Mouse (Mus musculus): ENCODE data around the gene Tcp11l2. TPM values are rescaled to one million over a fixed set of nuclear protein-coding genes. Genes with fewer than 3 reads are reported as not detected.
A peak's percentile ranks its signal among the peaks of the same experiment; 100 is the strongest.

Gene Tcp11l2
- polyA plus RNA-seq, 1 experiment: 18.2 TPM

- TF ChIP-seq POLR2A (IDR thresholded peaks at IDR 0.05; ENCODE audit: control insufficient read depth, low read depth, low read length) (no peak), CTCF (IDR thresholded peaks at IDR 0.05; ENCODE audit: control insufficient read depth, insufficient read depth, insufficient replicate concordance, low read depth, low read length) (no peak)
- no peaks in the 10 kb centered on the region for H3K27me3 ChIP-seq (ENCODE audit: control insufficient read depth, insufficient read depth, low read length)
- H3K4me3 ChIP-seq (ENCODE audit: control insufficient read depth, low read depth, low read length): no peak overlapping the region
- peaks cover 13% of the 10 kb centered on the region for H3K4me1 ChIP-seq (ENCODE audit: control insufficient read depth, insufficient read depth, low read length)
- H3K36me3 ChIP-seq (ENCODE audit: control insufficient read depth, insufficient read depth, low read length): no peaks in the 10 kb centered on the region
- no peak overlapping the region for H3K27ac ChIP-seq (ENCODE audit: control insufficient read depth, insufficient read depth, low read depth, low read length)
These were observed 2.6 kb upstream of the Tcp11l2 start for GRCm38 (mm10) chr10:84573671-84574420.

- H3K27me3 ChIP-seq (ENCODE audit: control insufficient read depth, insufficient read depth, low read length): no peaks in the 10 kb centered on the region
- TF ChIP-seq POLR2A (IDR thresholded peaks at IDR 0.05; ENCODE audit: control insufficient read depth, low read depth, low read length) (peak; percentile 38; the same call in 1 of the 2 replicates), CTCF (IDR thresholded peaks at IDR 0.05; ENCODE audit: control insufficient read depth, insufficient read depth, insufficient replicate concordance, low read depth, low read length) (no peak)
- H3K4me1 ChIP-seq (ENCODE audit: control insufficient read depth, insufficient read depth, low read length): peaks cover 13% of the 10 kb centered on the region
- peak overlapping the region; percentile 94 for H3K4me3 ChIP-seq (ENCODE audit: control insufficient read depth, low read depth, low read length)
- H3K27ac ChIP-seq (ENCODE audit: control insufficient read depth, insufficient read depth, low read depth, low read length): peak overlapping the region; percentile 56
- H3K36me3 ChIP-seq (ENCODE audit: control insufficient read depth, insufficient read depth, low read length): no peaks in the 10 kb centered on the region
These were observed 414 bp upstream of the Tcp11l2 start for GRCm38 (mm10) chr10:84576029-84576394.

GRCm38 (mm10) chr10:84577071-84577727 is 773 bp downstream of the Tcp11l2 start:
- TF ChIP-seq CTCF (IDR thresholded peaks at IDR 0.05; ENCODE audit: control insufficient read depth, insufficient read depth, insufficient replicate concordance, low read depth, low read length): 0 out of 2 replicates have a peak, but pooled peaks have one; percentile 7
- peak; percentile 91 for TF ChIP-seq POLR2A (IDR thresholded peaks at IDR 0.05; ENCODE audit: control insufficient read depth, low read depth, low read length)
- peaks cover 9% of the 10 kb centered on the region for H3K4me1 ChIP-seq (ENCODE audit: control insufficient read depth, insufficient read depth, low read length)
- H3K36me3 ChIP-seq (ENCODE audit: control insufficient read depth, insufficient read depth, low read length): no peaks in the 10 kb centered on the region
- H3K4me3 ChIP-seq (ENCODE audit: control insufficient read depth, low read depth, low read length): peak overlapping the region; percentile 94
- H3K27me3 ChIP-seq (ENCODE audit: control insufficient read depth, insufficient read depth, low read length): no peaks in the 10 kb centered on the region
- peak overlapping the region; percentile 96 for H3K27ac ChIP-seq (ENCODE audit: control insufficient read depth, insufficient read depth, low read depth, low read length)

GRCm38 (mm10) chr10:84578738-84579137 is 2.3 kb downstream of the Tcp11l2 start:
- H3K36me3 ChIP-seq (ENCODE audit: control insufficient read depth, insufficient read depth, low read length): no peaks in the 10 kb centered on the region
- H3K4me1 ChIP-seq (ENCODE audit: control insufficient read depth, insufficient read depth, low read length): peaks cover 7% of the 10 kb centered on the region
- no peaks in the 10 kb centered on the region for H3K27me3 ChIP-seq (ENCODE audit: control insufficient read depth, insufficient read depth, low read length)
- no peak overlapping the region for H3K27ac ChIP-seq (ENCODE audit: control insufficient read depth, insufficient read depth, low read depth, low read length)
- peak overlapping the region; percentile 94 for H3K4me3 ChIP-seq (ENCODE audit: control insufficient read depth, low read depth, low read length)
- TF ChIP-seq CTCF (IDR thresholded peaks at IDR 0.05; ENCODE audit: control insufficient read depth, insufficient read depth, insufficient replicate concordance, low read depth, low read length): no peak
- no peak for TF ChIP-seq POLR2A (IDR thresholded peaks at IDR 0.05; ENCODE audit: control insufficient read depth, low read depth, low read length)

GRCm38 (mm10) chr10:84579527-84579926 is 3.1 kb downstream of the Tcp11l2 start:
- Histone ChIP-seq H3K4me1 (ENCODE audit: control insufficient read depth, insufficient read depth, low read length) (peaks cover 7% of the 10 kb centered on the region), H3K27ac (ENCODE audit: control insufficient read depth, insufficient read depth, low read depth, low read length) (no peak overlapping the region), H3K36me3 (ENCODE audit: control insufficient read depth, insufficient read depth, low read length) (no peaks in the 10 kb centered on the region), H3K27me3 (ENCODE audit: control insufficient read depth, insufficient read depth, low read length) (no peaks in the 10 kb centered on the region), H3K4me3 (ENCODE audit: control insufficient read depth, low read depth, low read length) (no peak overlapping the region)
- TF ChIP-seq CTCF (IDR thresholded peaks at IDR 0.05; ENCODE audit: control insufficient read depth, insufficient read depth, insufficient replicate concordance, low read depth, low read length) (no peak), POLR2A (IDR thresholded peaks at IDR 0.05; ENCODE audit: control insufficient read depth, low read depth, low read length) (no peak)

- Histone ChIP-seq H3K27me3 (ENCODE audit: control insufficient read depth, insufficient read depth, low read length) (no peaks in the 10 kb centered on the region), H3K27ac (ENCODE audit: control insufficient read depth, insufficient read depth, low read depth, low read length) (no peak overlapping the region), H3K4me1 (ENCODE audit: control insufficient read depth, insufficient read depth, low read length) (peaks cover 7% of the 10 kb centered on the region), H3K36me3 (ENCODE audit: control insufficient read depth, insufficient read depth, low read length) (no peaks in the 10 kb centered on the region), H3K4me3 (ENCODE audit: control insufficient read depth, low read depth, low read length) (no peak overlapping the region)
- TF ChIP-seq POLR2A (IDR thresholded peaks at IDR 0.05; ENCODE audit: control insufficient read depth, low read depth, low read length): no peak
- TF ChIP-seq CTCF (IDR thresholded peaks at IDR 0.05; ENCODE audit: control insufficient read depth, insufficient read depth, insufficient replicate concordance, low read depth, low read length): no peak
These were observed 4.8 kb downstream of the Tcp11l2 start for GRCm38 (mm10) chr10:84581191-84581590.

- H3K4me3 ChIP-seq (ENCODE audit: control insufficient read depth, low read depth, low read length): no peak overlapping the region
- H3K36me3 ChIP-seq (ENCODE audit: control insufficient read depth, insufficient read depth, low read length): no peaks in the 10 kb centered on the region
- peaks cover 7% of the 10 kb centered on the region for H3K4me1 ChIP-seq (ENCODE audit: control insufficient read depth, insufficient read depth, low read length)
- TF ChIP-seq CTCF (IDR thresholded peaks at IDR 0.05; ENCODE audit: control insufficient read depth, insufficient read depth, insufficient replicate concordance, low read depth, low read length): no peak
- TF ChIP-seq POLR2A (IDR thresholded peaks at IDR 0.05; ENCODE audit: control insufficient read depth, low read depth, low read length): no peak
- H3K27me3 ChIP-seq (ENCODE audit: control insufficient read depth, insufficient read depth, low read length): no peaks in the 10 kb centered on the region
- H3K27ac ChIP-seq (ENCODE audit: control insufficient read depth, insufficient read depth, low read depth, low read length): no peak overlapping the region
These were observed 5.8 kb downstream of the Tcp11l2 start for GRCm38 (mm10) chr10:84582236-84582635.
